In the genomic region with DNA sequence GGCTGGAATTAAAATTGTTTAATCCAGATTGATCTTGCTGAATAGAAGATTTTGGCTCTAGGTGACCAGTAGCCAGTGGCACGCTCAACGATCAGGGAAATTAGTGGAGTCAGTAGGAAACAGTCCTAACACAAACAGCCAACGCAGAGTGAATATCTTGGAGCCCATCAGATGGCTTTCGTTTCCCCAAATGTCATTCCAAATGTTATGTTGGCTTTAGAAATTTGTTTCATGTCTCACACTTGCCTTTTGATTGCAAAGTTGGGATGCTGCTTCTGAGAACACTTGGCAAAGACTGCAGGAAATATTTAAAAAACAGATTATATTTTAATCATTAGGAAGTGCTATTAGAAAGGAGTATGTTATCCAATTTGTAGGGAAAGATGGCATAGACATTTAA, we compare ENCODE assay signal across 21 mouse cellular contexts.
A peak's percentile ranks its signal among the peaks of the same experiment; 100 is the strongest.
DNase-seq lines count a peak whose midpoint lies in the region; ATAC-seq and TF ChIP-seq lines count a peak whose summit lies in the region.
"Had no signal": no experiment of that assay in that cellular context is flagged by ENCODE, and none has a peak within 500 bp of the region (broad histone marks: within the 10 kb centered on the region; RNA-seq: fewer than 3 reads in every experiment).

No protein-coding gene starts in this region.

- ATAC-seq in forebrain, embryonic 15.5 days (replicated peaks), result 0 out of 2 replicates have a peak, but pooled peaks have one; percentile 8
- no peak for ATAC-seq in forebrain, embryonic 11.5 days (replicated peaks; ENCODE audit: low FRiP score)
- ATAC-seq: activated CD4-positive, CD25-positive, alpha-beta regulatory T cell, adult 4 months; intestine, postnatal 0 days; Patski had no signal

- no peaks in the 10 kb centered on the region for H3K36me3 ChIP-seq in forebrain, embryonic 15.5 days
- H3K36me3 ChIP-seq in forebrain, embryonic 11.5 days (ENCODE audit: control insufficient read depth, insufficient read depth, low read length), result no peaks in the 10 kb centered on the region
- H3K36me3 ChIP-seq: embryonic facial prominence, embryonic 12.5 days; heart, embryonic 13.5 days; hindbrain, embryonic 15.5 days had no signal

- no peak for TF ChIP-seq POLR2A in lung, adult 2 months (IDR thresholded peaks at IDR 0.05; ENCODE audit: borderline replicate concordance, extremely low read depth, low read depth, low read length)

- no peaks in the 10 kb centered on the region for H3K27me3 ChIP-seq in forebrain, embryonic 15.5 days
- H3K27me3 ChIP-seq in forebrain, embryonic 11.5 days (ENCODE audit: control insufficient read depth, insufficient read depth, low read length), result no peaks in the 10 kb centered on the region
- H3K27me3 ChIP-seq: CH12.LX; embryonic facial prominence, embryonic 12.5 days; heart, embryonic 13.5 days; hindbrain, embryonic 15.5 days; Patski had no signal

- H3K27ac ChIP-seq in forebrain, embryonic 15.5 days (replicated peaks), result no peak overlapping the region
- no peak overlapping the region for H3K27ac ChIP-seq in forebrain, embryonic 11.5 days (ENCODE audit: low read depth, low read length)
- H3K27ac ChIP-seq: embryonic facial prominence, embryonic 12.5 days; heart, embryonic 13.5 days; hindbrain, embryonic 15.5 days had no signal

- H3K4me1 ChIP-seq in forebrain, embryonic 15.5 days, result no peaks in the 10 kb centered on the region
- no peaks in the 10 kb centered on the region for H3K4me1 ChIP-seq in forebrain, embryonic 11.5 days (replicated peaks; ENCODE audit: control insufficient read depth, insufficient read depth, low read length)
- no peaks in the 10 kb centered on the region for H3K4me1 ChIP-seq in lung, adult 2 months (ENCODE audit: control insufficient read depth, insufficient read depth, low read length)
- H3K4me1 ChIP-seq: embryonic facial prominence, embryonic 12.5 days; heart, embryonic 13.5 days; hindbrain, embryonic 15.5 days had no signal

- no peak overlapping the region for H3K4me2 ChIP-seq in forebrain, embryonic 15.5 days (replicated peaks)
- H3K4me2 ChIP-seq in forebrain, embryonic 11.5 days (ENCODE audit: low read depth, low read length, severe bottlenecking), result no peak overlapping the region
- H3K4me2 ChIP-seq: embryonic facial prominence, embryonic 12.5 days; heart, embryonic 13.5 days; hindbrain, embryonic 15.5 days had no signal

- WGBS in forebrain, embryonic 15.5 days, result 71% methylated on average over 4 of the region's 4 CpGs
- 88% methylated on average over 4 of the region's 4 CpGs for WGBS in forebrain, embryonic 11.5 days
- WGBS in lung, adult 2 months, result 66% methylated on average over 4 of the region's 4 CpGs

- no peak for TF ChIP-seq CTCF in lung, adult 2 months (IDR thresholded peaks at IDR 0.05; ENCODE audit: insufficient read depth, low read length)

- H3K9me3 ChIP-seq in forebrain, embryonic 15.5 days, result no peaks in the 10 kb centered on the region
- H3K9me3 ChIP-seq in forebrain, embryonic 11.5 days (ENCODE audit: control insufficient read depth, low read length), result no peaks in the 10 kb centered on the region
- H3K9me3 ChIP-seq: embryonic facial prominence, embryonic 12.5 days; heart, embryonic 13.5 days; hindbrain, embryonic 15.5 days had no signal

- H3K4me3 ChIP-seq in forebrain, embryonic 15.5 days, result no peak overlapping the region
- no peak overlapping the region for H3K4me3 ChIP-seq in forebrain, embryonic 11.5 days (ENCODE audit: low read depth, low read length)
- H3K4me3 ChIP-seq in lung, adult 2 months (replicated peaks; ENCODE audit: extremely low read depth, low read depth, low read length), result no peak overlapping the region
- H3K4me3 ChIP-seq: embryonic facial prominence, embryonic 12.5 days; heart, embryonic 13.5 days; hindbrain, embryonic 15.5 days had no signal

- H3K9ac ChIP-seq in forebrain, embryonic 15.5 days (replicated peaks), result no peak overlapping the region
- no peak overlapping the region for H3K9ac ChIP-seq in forebrain, embryonic 11.5 days (ENCODE audit: low read length)
- H3K9ac ChIP-seq: embryonic facial prominence, embryonic 12.5 days; heart, embryonic 13.5 days; hindbrain, embryonic 15.5 days had no signal

- DNase-seq in forebrain, embryonic 11.5 days (ENCODE audit: low spot score), result no peak
- peak; percentile 18 for DNase-seq in brain, adult 2 months (ENCODE audit: low read depth, low spot score)
- DNase-seq in brain, embryonic 18.5 days (ENCODE audit: low read depth, low spot score), result peak; percentile 37
- peak; percentile 64 for DNase-seq in layer of hippocampus, adult 9-10 months (ENCODE audit: low spot score)
- DNase-seq in embryo, embryonic 10.5 days (ENCODE audit: low spot score), result no peak
- no peak for DNase-seq in lung, adult 2 months
- no peak for DNase-seq in urinary bladder, postnatal 14 days (ENCODE audit: low spot score)
- DNase-seq: adrenal gland, postnatal 25 days; cerebellum, adult 11-12 months; cerebellum, adult 9-11 months; gastrocnemius, postnatal 36 days; heart, adult 11 months; heart, postnatal 36 days had no signal

Comparison
In these comparisons a context has a peak if more than half of its experiments do, and no peak if none do; other contexts are left out.
1. DNase-seq: peak in brain, adult 2 months (single experiment), brain, embryonic 18.5 days (single experiment) and layer of hippocampus, adult 9-10 months (single experiment); none in forebrain, embryonic 11.5 days (single experiment), embryo, embryonic 10.5 days (single experiment), lung, adult 2 months (single experiment) and urinary bladder, postnatal 14 days (single experiment).